Mouse (Mus musculus) lung, postnatal 4 days (tissue): Measurements from ENCODE around the gene Pxdn.

Experiments
- DNase-seq, 2 experiments: peaks; one replicate each; pipeline ENCODE4 v3.0.0; 2021

The Pxdn gene

DNA sequence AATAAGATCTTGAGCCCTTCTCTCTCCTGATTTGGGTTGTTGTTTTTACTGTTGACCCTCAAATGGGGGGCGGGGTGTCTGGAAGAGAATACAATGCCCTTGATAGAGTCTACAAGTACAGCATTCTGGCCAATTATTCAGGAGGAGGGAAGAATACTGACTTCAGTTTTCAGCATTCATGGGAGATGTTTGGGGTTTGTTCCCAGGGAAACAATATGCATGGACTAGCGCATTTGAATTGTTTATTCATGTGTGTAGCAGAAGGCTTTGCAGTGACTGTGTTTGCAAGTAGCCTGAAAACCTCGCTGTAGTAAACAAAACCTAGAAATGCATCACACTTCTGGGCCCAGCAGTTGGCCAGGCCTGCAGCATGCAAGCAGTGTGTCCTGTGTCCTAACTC is 17.1 kb downstream of the Pxdn start:
- DNase-seq = no peak

DNA sequence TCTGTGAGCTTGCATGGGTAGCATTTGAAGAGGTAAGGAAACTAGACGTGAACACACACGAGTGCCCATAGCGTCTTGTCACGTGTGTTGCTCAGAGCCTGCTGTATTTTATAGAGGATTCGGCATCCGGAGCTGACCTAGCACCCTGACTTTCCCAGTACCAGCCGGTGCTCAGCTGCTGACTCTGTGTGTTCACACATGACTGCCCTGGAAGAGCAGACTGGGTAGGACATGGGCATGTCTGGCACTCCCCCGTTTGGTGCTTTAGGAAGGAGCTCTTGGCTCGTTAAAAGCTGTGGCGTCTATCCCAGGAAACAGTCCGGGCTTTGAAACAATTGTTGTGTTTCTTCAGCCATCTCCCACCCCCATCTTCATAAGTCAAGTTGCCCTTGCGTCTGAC is 19.6 kb downstream of the Pxdn start:
- DNase-seq = peak in 1 of 2 experiments; percentile 31

DNA sequence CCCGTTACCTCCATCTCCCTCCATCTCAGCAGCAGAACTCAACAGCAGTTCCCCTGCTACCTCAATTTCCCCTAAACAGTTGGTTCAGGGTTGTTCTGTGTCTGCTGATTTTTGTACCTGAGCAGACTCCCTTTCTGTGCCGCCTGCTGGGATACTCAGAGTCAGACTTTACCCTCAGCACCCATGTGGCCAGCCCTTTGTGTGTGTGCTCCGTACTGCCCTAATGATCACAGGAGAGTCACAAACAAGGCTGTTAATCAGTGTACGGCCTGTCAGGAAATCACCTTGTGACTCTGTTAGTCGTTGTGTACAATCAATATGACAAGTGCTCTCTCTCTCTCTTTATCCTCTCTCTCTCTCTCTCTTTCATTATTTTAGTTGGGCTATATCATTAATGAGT is 21.2 kb downstream of the Pxdn start:
- no peak for DNase-seq

DNA sequence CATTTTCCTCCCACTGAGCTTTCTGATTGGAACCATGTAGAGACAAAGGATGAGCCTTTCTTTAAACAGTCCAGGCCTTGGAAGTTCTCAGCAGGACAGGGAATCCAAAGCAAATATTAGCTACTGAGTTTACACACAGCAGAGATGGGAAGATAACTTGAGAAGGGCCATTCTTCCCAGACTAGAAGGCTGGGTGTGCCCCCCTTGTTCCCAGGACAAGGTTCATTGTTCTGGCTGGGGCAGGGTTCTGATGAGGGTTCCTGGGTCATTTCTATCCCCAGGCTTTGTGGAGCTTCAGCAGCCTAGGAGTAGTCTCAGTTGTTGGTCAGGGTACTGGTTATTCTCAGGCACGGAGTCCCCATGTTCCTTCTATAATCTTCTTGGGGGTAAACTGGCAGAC is 23.6 kb downstream of the Pxdn start:
- peak in 1 of 2 experiments; percentile 49 for DNase-seq

DNA sequence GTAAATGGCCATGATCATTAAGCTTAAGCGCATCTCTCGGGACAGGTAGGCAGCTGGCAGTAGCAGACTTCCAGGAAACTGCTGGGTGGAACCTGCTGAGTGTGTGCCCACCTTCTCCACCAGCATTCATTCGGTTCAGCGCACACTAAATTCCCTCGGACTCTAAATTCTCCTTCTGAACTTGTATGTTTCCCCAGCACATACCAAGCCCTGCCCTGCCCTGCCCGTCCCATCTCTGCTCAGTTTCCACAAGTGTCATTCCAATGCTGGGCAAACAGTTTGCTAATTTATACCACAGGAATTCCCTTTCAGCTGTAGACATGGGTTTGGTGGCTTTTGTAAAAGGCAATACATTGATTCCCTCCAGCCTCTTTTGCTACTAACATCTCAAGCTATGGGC is 27.6 kb downstream of the Pxdn start:
- peak in 1 of 2 experiments; percentile 56 for DNase-seq

DNA sequence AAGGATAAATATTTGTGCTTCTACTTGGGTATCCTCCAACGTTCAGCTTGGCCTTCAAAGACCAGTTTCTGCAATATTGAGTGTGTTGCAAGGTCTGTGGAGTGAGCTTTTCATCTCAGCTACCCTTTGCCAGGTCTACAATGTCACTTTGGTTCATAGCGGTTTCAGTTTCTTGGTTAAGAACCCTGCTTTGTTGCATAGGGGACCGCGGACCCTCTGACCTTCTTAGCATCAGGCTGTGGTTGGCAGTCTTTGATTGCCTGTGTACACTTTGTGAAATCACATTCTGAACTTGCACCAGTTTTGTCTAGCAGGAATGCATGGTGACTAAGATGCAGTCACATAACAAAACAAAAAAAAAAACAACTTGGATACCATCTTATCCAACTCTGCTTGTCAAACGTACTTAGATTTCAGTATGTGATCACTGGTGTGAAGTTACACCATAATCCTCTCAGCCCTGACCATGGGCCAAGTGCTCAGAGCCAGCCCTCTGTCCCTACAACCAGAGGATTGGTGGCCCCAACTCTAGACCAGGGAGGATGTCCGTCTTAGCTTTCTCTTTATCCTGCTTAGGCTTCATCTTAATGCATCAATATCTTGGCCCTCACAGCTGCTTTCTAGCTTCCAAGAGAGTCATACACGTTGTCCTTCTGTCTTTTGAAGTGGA is 34.5 kb downstream of the Pxdn start:
- DNase-seq = no peak

DNA sequence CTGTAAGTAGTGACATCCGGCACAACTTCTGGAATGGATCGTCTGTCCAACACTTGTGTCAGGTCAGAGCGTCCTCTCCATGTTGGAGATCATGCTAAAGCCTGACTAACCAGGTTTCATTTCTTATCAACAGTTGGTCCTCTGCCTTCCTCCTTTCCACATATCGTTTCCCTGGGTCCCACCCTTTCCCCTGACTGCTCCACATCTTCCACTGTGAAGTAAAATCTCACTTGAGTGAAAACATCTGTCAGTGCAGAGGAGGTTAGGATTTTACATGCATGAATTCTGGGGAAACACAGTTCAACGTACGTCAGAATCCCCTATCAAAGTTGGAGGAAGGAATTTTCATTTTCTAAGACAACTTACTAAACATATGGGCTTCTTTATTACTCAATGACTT is 35.1 kb downstream of the Pxdn start:
- DNase-seq = no peak

DNA sequence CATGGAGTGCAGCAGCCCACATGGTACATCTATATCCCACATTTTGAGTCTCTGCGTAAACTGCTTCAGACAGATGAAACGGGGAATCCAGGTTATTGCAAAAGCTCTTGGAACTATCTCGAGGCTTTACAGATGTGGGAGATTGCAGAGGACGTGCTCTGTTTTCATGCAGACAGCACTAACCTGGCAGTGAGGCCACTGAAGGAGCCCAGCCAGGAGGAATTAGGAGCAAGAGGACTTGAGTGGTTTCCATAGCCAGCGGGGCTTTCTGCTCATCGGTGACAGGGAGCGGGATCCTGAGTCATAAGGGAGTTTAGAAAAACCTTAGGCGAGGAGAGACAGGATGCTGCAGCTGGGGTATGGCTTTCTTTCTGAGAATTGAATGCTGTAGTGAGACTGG is 42.7 kb downstream of the Pxdn start:
- DNase-seq = no peak

DNA sequence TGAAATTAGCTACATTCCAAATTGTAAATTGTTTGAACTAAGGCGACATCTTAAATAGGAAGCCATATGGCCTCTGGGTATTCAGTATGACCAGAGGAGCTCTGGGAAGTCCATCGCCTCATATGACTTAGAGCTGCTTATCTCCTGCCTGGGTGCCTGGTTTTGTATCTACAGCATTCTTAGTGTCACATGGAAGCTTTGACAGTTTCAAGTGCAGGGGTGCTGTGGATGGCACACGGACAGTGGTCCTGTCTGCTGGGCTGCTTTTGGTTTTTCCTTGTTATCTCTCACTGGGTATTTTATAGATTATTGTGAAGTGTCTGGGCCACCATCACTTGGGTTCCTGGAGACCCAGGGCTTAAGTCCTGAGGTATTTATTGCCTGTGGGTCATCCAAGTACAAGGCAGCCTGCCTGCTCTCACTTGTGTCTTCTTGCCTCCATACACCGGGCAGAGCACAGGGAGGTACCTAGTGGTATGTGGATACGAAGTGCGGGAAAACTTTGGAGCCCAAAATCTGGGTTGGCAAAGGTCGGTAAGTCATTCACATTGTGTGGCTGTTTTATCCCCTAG is 44.4 kb downstream of the Pxdn start:
- no peak for DNase-seq

DNA sequence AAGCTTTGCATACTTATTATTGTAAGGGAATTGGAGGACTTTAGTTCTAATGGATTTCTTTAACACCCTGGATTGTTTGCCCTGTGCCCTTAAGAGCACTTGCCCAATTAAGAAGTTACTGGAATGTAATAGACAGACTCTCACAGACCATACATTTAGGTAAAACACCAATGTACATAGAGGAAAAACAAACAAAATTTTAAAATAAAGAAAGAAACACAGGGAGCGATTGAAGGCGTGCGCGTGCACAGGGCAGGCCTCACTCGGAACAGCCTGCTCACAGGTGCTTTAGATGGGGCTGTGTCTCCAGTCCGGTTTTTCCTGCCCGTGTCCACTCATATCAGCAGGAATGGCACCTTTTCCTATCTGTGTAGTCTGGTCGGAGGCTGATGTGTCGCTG is 45.8 kb downstream of the Pxdn start:
- DNase-seq = peak in 1 of 2 experiments; percentile 54

DNA sequence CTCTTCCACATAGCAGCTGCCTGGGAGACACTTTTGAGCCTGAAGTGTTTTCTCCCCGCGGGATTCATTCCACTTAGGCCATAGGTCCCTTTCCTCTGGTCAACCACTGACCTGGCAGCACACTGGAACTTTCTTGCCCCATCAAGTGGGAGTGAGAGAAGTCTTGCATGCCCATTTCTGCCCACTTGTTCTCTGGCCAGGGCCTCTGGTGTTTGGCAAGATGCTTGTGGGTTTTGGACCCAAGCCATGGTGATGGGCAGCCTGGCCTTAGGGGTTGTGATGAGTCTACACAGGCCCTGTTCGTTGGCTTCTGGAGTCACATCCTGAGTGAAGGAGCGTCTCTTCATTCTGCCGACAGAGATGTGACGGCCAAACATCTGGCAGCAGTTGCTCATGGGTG is 47.7 kb downstream of the Pxdn start:
- DNase-seq = no peak

DNA sequence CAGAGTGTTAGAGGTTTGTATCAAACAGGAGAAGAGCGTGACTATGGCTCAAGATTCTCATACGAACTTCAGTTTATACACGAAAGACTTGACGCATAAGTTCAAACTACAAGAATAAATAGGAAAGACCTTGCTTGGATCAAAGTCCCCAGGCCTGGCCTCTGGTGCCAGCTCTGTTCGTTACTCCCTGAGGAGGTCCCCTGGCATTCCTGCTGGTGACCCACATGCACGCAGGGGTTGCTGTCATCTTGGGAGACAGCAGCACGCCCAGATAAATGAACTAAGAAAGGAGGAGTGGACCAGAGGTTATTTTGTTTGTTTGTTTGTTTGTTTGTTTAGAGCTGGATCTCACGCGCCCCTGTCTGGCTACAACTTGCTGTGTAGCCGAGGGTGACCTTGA is 48.8 kb downstream of the Pxdn start:
- DNase-seq = no peak

DNA sequence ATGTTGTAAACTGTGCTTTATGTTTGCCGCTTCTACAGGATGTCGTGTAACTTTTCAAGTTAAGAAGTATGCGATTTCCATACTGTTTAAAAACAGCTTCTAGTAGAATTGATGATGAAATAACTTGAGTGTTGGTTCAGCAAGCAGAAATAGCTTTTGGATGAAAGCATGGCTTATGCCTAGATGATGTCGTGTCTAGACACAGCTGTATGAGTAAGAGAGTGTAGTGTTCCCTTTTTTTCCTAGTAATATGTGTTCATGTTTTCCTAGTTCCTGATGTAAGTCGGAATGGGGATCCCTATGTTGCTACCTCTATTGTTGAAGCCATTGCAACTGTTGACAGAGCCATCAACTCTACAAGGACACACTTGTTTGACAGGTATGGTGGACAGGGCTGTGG is 61.5 kb downstream of the Pxdn start:
- DNase-seq = no peak

DNA sequence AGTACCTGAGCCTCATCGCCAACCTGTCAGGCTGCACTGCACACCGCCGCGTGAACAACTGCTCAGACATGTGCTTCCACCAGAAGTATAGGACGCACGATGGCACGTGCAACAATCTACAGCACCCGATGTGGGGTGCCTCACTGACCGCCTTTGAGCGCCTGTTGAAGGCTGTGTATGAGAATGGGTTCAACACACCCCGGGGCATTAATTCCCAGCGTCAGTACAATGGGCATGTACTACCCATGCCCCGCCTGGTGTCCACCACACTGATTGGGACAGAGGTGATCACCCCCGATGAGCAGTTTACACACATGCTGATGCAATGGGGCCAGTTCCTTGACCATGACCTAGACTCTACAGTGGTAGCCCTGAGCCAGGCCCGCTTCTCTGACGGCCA is 64.5 kb downstream of the Pxdn start:
- no peak for DNase-seq

DNA sequence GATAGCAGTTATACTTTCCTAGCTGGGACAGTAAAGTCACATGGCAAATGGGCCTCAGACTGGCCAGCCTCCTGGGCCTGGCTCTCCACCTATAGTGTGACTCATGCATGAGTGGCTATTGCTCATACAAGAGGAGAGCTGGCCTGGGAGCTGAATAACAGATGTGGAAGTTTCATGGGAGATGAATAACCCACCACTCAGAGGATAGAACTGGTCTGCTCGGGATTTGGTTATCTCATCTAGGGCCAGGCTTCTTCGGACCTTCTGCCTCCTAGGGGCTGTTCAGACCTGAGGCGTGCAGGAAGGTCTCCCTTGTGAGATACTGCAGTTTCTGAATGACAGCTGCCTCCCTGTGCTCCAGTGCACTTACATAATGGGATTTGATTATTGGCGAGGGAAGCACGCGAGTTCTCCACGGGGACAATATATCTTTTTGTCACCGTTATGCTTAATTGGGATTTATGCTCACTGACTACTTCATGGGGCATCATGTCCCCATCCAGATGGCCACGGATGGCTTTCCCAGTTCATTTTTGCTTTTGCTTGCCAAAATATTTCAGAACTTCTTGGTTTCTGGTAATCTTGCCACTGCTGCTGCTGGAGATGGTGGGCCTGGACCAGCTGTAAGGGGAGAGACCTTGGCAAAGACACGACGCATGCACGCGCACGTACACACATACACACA is 66.4 kb downstream of the Pxdn start:
- peak in 1 of 2 experiments; percentile 59 for DNase-seq

DNA sequence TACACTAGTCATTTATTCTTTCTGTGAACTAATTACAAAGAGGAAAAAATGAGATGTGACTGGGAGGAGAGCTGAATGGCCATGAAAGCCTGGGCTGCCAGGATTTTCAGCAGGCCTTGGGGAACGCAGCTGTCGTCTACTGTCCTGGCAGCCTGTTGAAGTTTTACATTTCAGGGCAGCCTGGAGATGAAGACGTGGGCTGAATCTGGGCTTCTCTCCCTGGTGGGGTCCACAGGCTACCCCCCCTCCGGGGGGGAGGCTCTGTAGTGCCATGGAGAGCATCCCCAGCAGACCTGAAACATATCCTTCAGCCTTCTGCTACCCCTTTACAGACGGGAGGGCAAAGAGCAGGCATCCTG is 66.9 kb downstream of the Pxdn start:
- DNase-seq = no peak

DNA sequence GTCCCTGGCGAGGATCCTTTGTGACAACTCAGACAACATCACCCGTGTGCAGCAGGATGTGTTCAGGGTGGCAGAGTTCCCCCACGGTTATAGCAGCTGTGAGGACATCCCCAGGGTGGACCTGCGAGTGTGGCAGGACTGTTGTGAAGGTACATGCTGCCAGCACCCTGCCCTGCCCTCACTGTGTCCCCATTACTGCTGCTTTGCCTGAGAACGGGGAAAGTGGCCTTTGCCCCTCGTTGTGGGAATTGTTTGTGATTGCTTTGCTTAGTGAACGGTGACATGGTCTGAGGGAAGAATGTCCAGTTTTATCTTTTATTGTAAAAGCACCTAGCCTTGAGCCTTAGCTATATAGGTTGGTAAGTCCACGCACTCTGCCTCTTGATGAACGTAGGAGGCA is 69.2 kb downstream of the Pxdn start:
- DNase-seq = no peak

DNA sequence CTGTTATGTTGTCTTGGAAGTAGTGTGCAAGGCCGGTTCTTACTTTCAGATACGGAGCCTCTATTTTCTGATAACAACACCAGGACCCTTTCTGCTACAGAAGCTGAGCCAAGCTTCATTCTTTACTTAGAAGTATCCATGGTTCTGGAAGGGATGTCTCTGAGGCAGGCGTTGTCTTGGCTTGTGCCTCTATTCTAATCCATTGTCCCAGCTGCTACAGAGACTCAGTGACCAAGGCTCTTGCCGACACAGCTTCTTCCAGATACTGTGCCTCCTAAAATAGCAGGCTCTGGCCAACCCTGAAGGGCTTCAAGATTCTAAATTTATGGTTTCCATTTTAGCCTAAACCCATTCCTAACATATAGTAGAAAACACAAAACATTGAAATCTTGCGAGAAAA is 71.3 kb downstream of the Pxdn start:
- no peak for DNase-seq

DNA sequence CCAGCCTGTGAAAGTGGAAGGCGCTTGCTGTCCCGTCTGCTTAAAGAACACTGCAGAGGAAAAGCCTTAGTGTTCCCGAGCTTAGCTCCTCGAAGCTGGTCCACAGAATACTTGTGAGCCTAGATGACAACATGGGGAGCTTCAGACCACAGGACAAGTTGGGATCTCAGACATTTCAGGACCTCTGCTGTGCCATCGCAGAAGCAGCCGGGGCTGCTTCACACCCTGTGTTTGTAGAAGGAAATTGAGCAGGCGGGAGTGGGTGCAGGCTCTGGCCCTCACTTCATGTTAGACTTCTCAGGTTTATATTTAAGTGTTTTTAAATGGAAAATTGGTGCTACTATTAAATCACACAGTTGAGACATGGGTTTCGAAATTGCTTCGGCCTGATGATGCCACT is 78.1 kb downstream of the Pxdn start:
- DNase-seq = no peak

DNA sequence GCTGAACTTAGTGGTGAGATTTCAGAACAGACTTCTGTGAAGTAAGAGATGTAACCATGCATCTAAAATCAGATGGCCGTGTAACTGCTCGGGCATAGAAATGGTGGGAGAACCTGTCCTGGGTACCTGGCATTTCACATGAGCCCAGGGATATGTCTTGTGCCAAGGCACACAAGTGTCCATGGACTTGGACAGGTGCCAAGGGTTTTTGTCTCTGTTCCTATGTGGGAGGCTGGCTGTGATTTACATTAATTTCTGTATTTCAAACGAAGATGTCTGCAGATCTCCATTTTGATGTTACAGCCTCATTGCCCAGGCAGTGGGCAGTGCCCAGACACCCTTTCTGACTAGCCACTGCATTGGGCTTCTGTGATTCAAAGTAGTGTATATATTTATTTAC is 79.7 kb downstream of the Pxdn start:
- peak in 1 of 2 experiments; percentile 11 for DNase-seq

DNA sequence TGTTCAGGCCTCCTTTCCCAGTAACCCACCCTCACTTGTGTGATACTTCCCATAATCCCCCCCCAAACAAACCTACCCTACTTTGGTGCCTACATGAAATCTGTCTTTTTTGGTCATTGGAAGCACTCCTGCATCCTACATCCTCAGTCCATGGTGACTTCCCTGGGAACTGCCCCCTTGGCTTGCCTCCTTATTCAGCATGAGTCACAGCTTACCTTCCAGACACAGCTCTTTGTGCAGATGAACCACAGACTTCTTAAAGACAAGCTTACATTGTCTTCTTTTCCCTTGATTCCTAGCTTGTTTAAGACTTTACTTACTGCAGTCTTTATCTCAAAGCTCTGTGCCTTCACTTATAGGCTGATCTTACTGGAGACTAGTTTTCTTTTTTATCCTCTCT is 83.0 kb downstream of the Pxdn start:
- DNase-seq = no peak

DNA sequence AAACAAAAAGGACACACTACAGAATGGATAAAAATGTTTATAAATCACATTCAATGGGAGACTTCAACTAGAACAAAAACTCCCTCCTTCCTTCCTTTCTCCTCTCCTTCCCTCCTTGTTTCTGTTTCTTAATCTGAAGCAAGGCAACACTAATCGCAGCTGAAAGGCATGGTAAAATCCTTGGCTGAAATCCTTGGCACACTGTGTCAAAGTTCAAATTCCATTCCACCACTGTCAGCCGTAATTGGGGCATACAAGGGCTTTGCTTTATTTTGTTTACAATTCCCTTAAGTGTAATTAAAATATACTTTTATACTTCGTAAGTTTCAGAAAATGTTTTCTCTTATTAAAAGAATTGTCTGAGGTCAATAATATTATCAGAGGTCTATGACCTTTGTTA is 86.1 kb downstream of the Pxdn start:
- no peak for DNase-seq

DNA sequence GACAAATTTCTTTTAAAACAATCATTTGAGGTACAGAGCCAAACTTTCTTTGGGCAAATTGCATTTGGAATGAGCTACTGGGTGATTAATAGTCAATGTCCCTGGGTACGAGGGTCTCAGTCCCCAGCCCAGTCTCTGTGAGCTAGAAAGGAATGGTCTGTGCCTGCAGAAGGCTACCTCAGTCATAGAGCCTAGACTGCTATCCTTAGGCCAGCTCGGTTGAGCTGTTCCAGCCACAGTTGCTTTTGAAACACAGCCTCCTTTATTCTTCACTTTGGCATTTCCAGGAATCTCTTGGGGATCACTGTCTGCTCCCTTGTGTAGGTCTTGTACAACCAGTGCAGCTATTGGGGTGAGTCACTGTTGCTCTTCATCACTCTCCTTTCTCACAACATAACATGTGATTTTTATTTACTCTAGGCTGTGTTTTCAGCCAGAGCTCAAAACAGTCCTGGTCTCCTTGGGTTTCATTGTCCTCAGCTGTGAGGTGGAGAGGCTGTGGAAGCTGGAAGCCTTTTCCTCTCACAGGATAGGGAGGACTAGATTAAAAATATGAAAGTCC is 86.9 kb downstream of the Pxdn start:
- DNase-seq = peak in 1 of 2 experiments; percentile 7

DNA sequence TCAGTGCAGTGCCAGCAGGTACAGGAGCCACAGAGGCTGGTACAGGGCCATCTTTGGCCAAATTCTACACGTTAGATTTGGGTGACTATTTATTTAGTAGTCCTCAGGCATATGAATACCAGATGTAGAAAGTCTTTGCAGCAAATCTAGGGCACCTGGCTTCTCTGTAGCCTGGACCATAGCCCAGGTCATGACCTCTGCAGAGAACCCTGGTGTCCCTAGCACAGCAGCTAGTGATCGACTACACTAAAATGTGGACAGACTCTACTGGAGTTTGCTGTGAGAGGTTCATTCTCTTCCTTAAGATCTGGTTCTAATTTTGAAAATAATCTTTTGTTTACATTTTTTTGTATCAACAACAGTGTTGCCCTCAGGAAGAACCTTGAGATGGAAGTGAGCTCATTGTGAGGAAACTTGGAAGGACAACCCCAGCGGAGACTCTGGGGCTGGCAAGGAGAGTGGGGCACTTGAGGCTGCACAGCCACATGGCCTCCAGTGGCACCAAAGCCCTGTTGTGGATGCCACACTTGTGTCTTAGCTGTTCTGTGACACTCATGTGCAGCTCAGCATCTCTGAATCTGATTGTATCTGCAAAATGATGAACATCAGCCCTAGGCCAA is 90.4 kb downstream of the Pxdn start:
- peak; percentile 36 to 61 for DNase-seq
